Mouse (Mus musculus) hindbrain, postnatal 0 days (tissue): ENCODE results near the gene Helz. TPM values are rescaled to one million over a fixed set of nuclear protein-coding genes. Genes with fewer than 3 reads are reported as not detected.

Experiments used
- ATAC-seq: fragments of 200-750 bp; cut with Nextera tagmentation; 2 replicates; pipeline ENCODE4 v1.8.0; 2017; ENCODE audit warnings: mild to moderate bottlenecking, moderate TSS enrichment, moderate library complexity
- DNase-seq: peaks from one replicate; pipeline ENCODE4 v3.0.0-alpha.2; 2015; ENCODE audit warnings: low spot score
- H3K27ac ChIP-seq: fragments of 300-500 bp; sonication (generic); 2 replicates; pipeline ENCODE4 v1.5.1; 2014; ENCODE audit warnings: mild to moderate bottlenecking
- H3K27me3 ChIP-seq: fragments of 300-500 bp; sonication (generic); 2 replicates; pipeline ENCODE4 v1.6.1; 2014; ENCODE audit warnings: low read length, mixed read lengths; ENCODE audit not compliant: insufficient read depth
- H3K36me3 ChIP-seq: fragments of 300-500 bp; sonication (generic); 2 replicates; pipeline ENCODE4 v1.6.1; 2014; ENCODE audit warnings: low read length, mixed read lengths; ENCODE audit not compliant: insufficient read depth
- H3K4me1 ChIP-seq: fragments of 300-500 bp; sonication (generic); 2 replicates; pipeline ENCODE4 v1.6.1; 2014; ENCODE audit warnings: antibody characterized with exemption, low read length, mixed read lengths; ENCODE audit not compliant: insufficient read depth
- H3K4me2 ChIP-seq: fragments of 300-500 bp; sonication (generic); 2 replicates; pipeline ENCODE4 v1.6.1; 2014; ENCODE audit warnings: low read depth, mild to moderate bottlenecking, low read length, moderate library complexity, mixed read lengths
- H3K4me3 ChIP-seq: fragments of 300-500 bp; sonication (generic); 2 replicates; pipeline ENCODE4 v1.5.1; 2014; ENCODE audit warnings: low read length
- H3K9ac ChIP-seq: fragments of 300-500 bp; sonication (generic); replicated peaks from 2 replicates; pipeline ENCODE4 v1.6.1; 2014; ENCODE audit warnings: mild to moderate bottlenecking, low read length, moderate library complexity, mixed read lengths
- H3K9me3 ChIP-seq: fragments of 300-500 bp; sonication (generic); 2 replicates; pipeline ENCODE4 v1.6.1; 2016; ENCODE audit warnings: low read length, mixed read lengths
- CTCF ChIP-seq: IDR thresholded peaks from 2 replicates; pipeline ENCODE4 v1.5.1; 2016; ENCODE audit warnings: antibody characterized with exemption, control low read depth, low read depth
- WGBS: fragments of 180-500 bp; shearing (Covaris S2); extraction: QIAGEN DNeasy Blood & Tissue Kit; methylation state at CpG from one replicate; pipeline ENCODE4 v1.1.7; 2014; 5-methylcytosine and 5-hydroxymethylcytosine counted together
- polyA plus RNA-seq: library from polyadenylated mRNA; unstranded; fragments of >200 nt; fragmentation: Nextera tagmentation; extraction: Ambion mirVana; gene quantifications from 2 replicates; pipeline ENCODE4 v1.2.1, GENCODE M21; 2015
- total RNA-seq: library from RNA; depleted of rRNA; stranded (reverse); fragments of >200 nt; gene quantifications from 2 replicates; pipeline ENCODE4 v1.2.3, GENCODE M21; 2014

Gene Helz
- total and polyA plus RNA-seq, 2 experiments from 2014 or later = 8.4 to 18.3 TPM

DNA sequence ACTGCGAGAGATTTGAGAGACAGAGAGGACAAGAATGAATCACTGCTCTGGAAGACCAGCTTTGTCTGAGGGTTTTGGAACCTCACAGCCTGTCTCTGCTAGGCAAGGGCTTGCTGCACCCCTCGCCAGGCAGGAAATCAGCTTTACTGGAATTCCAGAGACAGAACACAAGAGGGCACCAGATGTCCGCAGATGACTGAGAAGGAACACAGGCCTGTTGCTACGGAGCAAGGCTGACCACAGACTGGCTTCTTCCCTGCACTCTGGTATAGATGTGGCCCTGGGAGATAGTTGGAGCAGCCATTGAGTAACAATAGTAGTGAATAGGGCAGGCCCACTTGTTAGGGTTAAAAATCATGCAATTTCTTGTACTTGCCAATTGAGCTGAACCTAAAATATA, 81.8 kb downstream of the Helz start:
- Histone ChIP-seq H3K4me3 (no peak overlapping the region), H3K4me2 (no peak overlapping the region), H3K36me3 (0 out of 2 replicates have a peak, but pooled peaks cover 3% of the 10 kb centered on the region), H3K27me3 (no peaks in the 10 kb centered on the region), H3K4me1 (no peaks in the 10 kb centered on the region), H3K9me3 (no peaks in the 10 kb centered on the region), H3K9ac (no peak overlapping the region), H3K27ac (no peak overlapping the region)
- peak; percentile 93 for TF ChIP-seq CTCF
- ATAC-seq (peak; percentile 91), DNase-seq (peak; percentile 89)
- 22% methylated on average over 4 of the region's 4 CpGs for WGBS

DNA sequence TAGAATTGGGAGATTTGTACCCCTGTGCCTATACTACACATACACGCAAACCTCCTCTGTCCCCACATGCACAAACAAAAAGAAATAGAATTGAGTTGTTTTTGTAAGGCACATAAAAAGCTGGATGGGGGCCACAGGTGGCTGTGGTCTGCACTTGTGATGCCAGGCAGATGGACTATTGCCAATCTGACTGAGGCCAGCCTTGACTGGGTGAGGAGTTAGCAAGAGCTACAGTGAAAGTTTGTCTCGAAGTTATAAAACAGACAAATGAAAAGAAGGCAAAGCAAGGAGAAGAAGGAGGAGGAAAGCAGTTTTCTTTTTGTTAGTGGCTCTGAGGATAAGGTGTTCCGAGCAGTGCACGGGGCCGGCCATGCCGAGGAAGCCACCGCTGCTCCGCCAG, 82.2 kb downstream of the Helz start:
- peak; percentile 53 for DNase-seq
- 65% methylated on average over 8 of the region's 8 CpGs for WGBS
- no peak for TF ChIP-seq CTCF
- Histone ChIP-seq H3K9ac (no peak overlapping the region), H3K27ac (no peak overlapping the region), H3K4me3 (no peak overlapping the region), H3K27me3 (no peaks in the 10 kb centered on the region), H3K4me1 (no peaks in the 10 kb centered on the region), H3K9me3 (no peaks in the 10 kb centered on the region), H3K36me3 (0 out of 2 replicates have a peak, but pooled peaks cover 3% of the 10 kb centered on the region), H3K4me2 (no peak overlapping the region)
- ATAC-seq = 0 out of 2 replicates have a peak, but pooled peaks have one; percentile 29

DNA sequence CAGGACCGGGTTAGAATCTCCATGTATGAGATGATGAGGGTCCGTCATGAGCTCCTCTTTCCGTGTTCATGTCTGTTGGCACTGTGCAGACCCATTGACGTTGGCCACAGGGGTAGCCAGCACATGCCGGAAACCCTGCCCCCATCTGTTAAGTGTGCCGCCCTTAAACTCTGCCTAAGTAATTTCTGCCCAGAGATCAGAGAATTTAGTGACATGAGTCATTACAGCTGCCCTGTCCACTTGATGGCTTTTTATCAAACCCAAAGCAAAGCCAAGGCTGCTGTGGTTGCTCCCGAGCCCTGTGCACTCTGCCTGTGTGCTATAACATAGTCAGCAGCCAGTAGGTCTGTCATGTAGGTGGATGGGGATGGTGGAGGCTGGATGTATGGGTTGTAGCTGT, 83.4 kb downstream of the Helz start:
- no peak overlapping the region for H3K27ac ChIP-seq
- H3K4me3 ChIP-seq = no peak overlapping the region
- no peaks in the 10 kb centered on the region for H3K9me3 ChIP-seq
- DNase-seq = no peak
- H3K36me3 ChIP-seq = peaks cover 10% of the 10 kb centered on the region; the same call in 1 of the 2 replicates
- TF ChIP-seq CTCF = no peak
- no peaks in the 10 kb centered on the region for H3K27me3 ChIP-seq
- WGBS = 87% methylated on average over 7 of the region's 7 CpGs
- no peak overlapping the region for H3K9ac ChIP-seq
- no peaks in the 10 kb centered on the region for H3K4me1 ChIP-seq
- ATAC-seq = no peak
- H3K4me2 ChIP-seq = no peak overlapping the region

DNA sequence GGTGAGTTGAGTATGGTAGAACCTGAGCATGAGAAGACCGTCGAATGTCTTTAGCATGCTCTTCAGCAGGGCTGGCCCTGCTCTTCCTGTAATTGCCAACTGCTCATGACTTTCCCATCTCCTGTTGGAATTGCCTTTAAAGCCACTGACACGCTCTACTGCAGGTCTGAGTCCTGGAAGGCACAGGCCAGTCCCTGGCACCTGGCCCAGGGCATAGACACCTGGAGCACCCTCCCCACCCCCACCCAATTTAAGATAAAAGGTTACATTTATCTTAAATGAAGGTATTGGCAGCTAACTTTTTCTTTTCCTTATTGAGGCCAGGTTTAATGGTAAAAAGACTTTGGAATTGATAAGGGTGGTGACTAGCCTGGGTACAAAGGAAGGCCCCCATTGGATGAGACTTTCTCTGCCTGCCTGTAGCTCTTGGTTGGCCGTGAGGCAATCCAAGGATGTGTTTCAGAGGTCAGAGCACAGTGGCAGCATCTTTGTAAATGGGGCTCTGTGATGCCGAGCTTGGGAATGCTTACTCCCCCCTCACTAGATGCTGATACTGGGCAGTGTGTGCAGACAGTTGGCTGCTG, 85.9 kb downstream of the Helz start:
- peaks cover 21% of the 10 kb centered on the region for H3K36me3 ChIP-seq
- H3K9me3 ChIP-seq = no peaks in the 10 kb centered on the region
- H3K4me3 ChIP-seq = no peak overlapping the region
- H3K4me2 ChIP-seq = no peak overlapping the region
- no peak overlapping the region for H3K9ac ChIP-seq
- H3K27me3 ChIP-seq = no peaks in the 10 kb centered on the region
- no peak for ATAC-seq
- 72% methylated on average over 5 of the region's 5 CpGs for WGBS
- TF ChIP-seq CTCF = no peak
- H3K27ac ChIP-seq = no peak overlapping the region
- no peak for DNase-seq
- H3K4me1 ChIP-seq = no peaks in the 10 kb centered on the region

DNA sequence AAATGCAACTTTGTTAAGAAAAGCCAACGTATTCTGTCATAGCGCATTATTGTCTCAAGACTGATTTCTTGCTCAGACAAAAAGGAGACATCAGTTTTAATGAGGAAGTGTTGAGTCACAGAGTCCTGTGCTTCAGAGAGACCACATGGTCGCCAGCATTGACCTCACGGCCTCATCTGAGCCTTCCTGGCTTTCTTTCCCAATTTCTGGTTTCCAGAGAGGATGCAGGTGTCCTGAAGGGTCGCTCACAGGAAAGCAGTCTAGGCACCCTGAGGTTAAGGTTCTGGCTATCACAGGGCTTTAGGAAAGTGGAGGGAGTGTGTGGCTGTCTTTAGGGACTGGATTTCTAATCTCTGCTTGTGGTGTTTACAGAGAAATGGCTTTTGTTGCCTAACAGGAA, 90.4 kb downstream of the Helz start:
- no peaks in the 10 kb centered on the region for H3K9me3 ChIP-seq
- no peak for TF ChIP-seq CTCF
- no peak overlapping the region for H3K4me3 ChIP-seq
- H3K4me2 ChIP-seq = no peak overlapping the region
- no peak for ATAC-seq
- 87% methylated on average over 5 of the region's 5 CpGs for WGBS
- no peak for DNase-seq
- H3K36me3 ChIP-seq = peaks cover 18% of the 10 kb centered on the region
- no peaks in the 10 kb centered on the region for H3K27me3 ChIP-seq
- no peak overlapping the region for H3K27ac ChIP-seq
- H3K4me1 ChIP-seq = no peaks in the 10 kb centered on the region
- no peak overlapping the region for H3K9ac ChIP-seq

DNA sequence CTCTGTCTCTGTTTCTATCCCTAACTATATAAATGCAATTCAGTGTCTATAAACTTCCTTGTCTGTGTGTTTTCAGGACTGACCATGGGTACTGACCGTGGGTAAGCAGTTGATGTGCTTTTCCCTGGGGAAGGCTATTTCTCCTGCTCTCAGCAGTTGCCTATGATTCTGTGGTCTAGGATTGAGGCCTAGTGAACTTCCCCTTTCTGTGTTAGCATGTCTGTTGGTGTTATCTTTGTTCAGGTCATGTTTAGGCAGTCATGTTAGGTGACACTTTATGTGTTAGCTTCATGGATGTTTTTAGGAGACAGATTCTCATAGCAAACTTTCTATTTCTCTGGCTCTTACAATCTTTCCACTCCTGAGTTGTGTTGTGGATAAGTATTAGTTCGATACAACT, 91.9 kb downstream of the Helz start:
- TF ChIP-seq CTCF = no peak
- 97% methylated on average over 2 of the region's 2 CpGs for WGBS
- ATAC-seq = no peak
- no peak overlapping the region for H3K9ac ChIP-seq
- H3K4me1 ChIP-seq = no peaks in the 10 kb centered on the region
- H3K36me3 ChIP-seq = peaks cover 18% of the 10 kb centered on the region
- DNase-seq = no peak
- no peaks in the 10 kb centered on the region for H3K27me3 ChIP-seq
- no peaks in the 10 kb centered on the region for H3K9me3 ChIP-seq
- H3K4me2 ChIP-seq = no peak overlapping the region
- H3K27ac ChIP-seq = no peak overlapping the region
- H3K4me3 ChIP-seq = no peak overlapping the region

DNA sequence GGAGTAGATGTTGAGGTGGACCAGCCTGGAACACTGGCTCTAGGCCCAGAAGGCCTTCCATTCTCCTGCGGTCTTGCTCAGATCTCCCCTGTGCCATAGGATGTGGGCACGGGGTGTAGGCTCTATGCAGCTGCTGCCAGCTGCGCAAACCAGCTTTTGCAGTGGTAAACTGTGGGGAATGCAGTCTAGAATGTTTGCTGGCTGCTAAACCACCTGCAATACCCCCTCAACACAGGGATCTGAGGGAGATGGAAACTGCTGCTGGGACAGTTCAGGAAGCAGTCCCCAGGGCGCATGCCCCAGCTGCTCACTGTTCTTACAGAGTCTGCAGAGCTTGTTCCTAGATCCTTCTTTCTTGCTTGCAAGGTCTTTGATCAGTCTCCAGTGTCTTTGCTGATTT, 96.7 kb downstream of the Helz start:
- DNase-seq (no peak), ATAC-seq (no peak)
- Histone ChIP-seq H3K36me3 (peaks cover 10% of the 10 kb centered on the region; the same call in 1 of the 2 replicates), H3K4me3 (no peak overlapping the region), H3K27ac (no peak overlapping the region), H3K9me3 (no peaks in the 10 kb centered on the region), H3K27me3 (no peaks in the 10 kb centered on the region), H3K4me2 (no peak overlapping the region), H3K4me1 (no peaks in the 10 kb centered on the region), H3K9ac (no peak overlapping the region)
- TF ChIP-seq CTCF = no peak
- 92% methylated on average over 4 of the region's 4 CpGs for WGBS
